Mouse (Mus musculus): ENCODE results near the gene Tead4. TPM values are rescaled to one million over a fixed set of nuclear protein-coding genes. Genes with fewer than 3 reads are reported as not detected.

Tead4 gene
- polyA plus RNA-seq, 1 experiment from 2014 or later, result 2.5 TPM

GRCm38 (mm10) chr6:128234206-128234605, 66.4 kb downstream of the Tead4 start:
- Histone ChIP-seq H3K36me3 (ENCODE audit: control insufficient read depth, insufficient read depth, low read length) (no peaks in the 10 kb centered on the region), H3K4me3 (ENCODE audit: control insufficient read depth in 1 of 2, insufficient read depth in 1 of 2, low read depth in 1 of 2, low read length in 2 of 2) (no peak overlapping the region), H3K4me1 (ENCODE audit: control insufficient read depth in 2 of 2, insufficient read depth in 2 of 2, low read length in 2 of 2) (peaks cover 0 to 3% of the 10 kb centered on the region in 2 experiments; a peak in 1 of 4 replicates), H3K4me2 (ENCODE audit: low read length) (no peak overlapping the region), H3K27me3 (ENCODE audit: control insufficient read depth, insufficient read depth, low read length) (no peaks in the 10 kb centered on the region), H3K27ac (replicated peaks in 1 of 2; ENCODE audit: control insufficient read depth in 1 of 2, insufficient read depth in 1 of 2, low read depth in 2 of 2, low read length in 2 of 2) (no peak overlapping the region), H3K9me3 (ENCODE audit: control insufficient read depth, low read length) (no peaks in the 10 kb centered on the region), H3K9ac (ENCODE audit: low read length) (no peak overlapping the region)
- WGBS, result 28% methylated on average over 5 of the region's 5 CpGs
- ATAC-seq (ENCODE audit: insufficient number of reproducible peaks, insufficient read depth, low FRiP score, low read depth), result no peak

GRCm38 (mm10) chr6:128232216-128232615, 68.4 kb downstream of the Tead4 start:
- Histone ChIP-seq H3K9me3 (ENCODE audit: control insufficient read depth, low read length) (no peaks in the 10 kb centered on the region), H3K27me3 (ENCODE audit: control insufficient read depth, insufficient read depth, low read length) (no peaks in the 10 kb centered on the region), H3K9ac (ENCODE audit: low read length) (no peak overlapping the region), H3K36me3 (ENCODE audit: control insufficient read depth, insufficient read depth, low read length) (no peaks in the 10 kb centered on the region), H3K27ac (replicated peaks in 1 of 2; ENCODE audit: control insufficient read depth in 1 of 2, insufficient read depth in 1 of 2, low read depth in 2 of 2, low read length in 2 of 2) (no peak overlapping the region), H3K4me1 (ENCODE audit: control insufficient read depth in 2 of 2, insufficient read depth in 2 of 2, low read length in 2 of 2) (no peaks in the 10 kb centered on the region), H3K4me2 (ENCODE audit: low read length) (no peak overlapping the region), H3K4me3 (ENCODE audit: control insufficient read depth in 1 of 2, insufficient read depth in 1 of 2, low read depth in 1 of 2, low read length in 2 of 2) (no peak overlapping the region)
- 71% methylated on average over 7 of the region's 7 CpGs for WGBS
- no peak for ATAC-seq (ENCODE audit: insufficient number of reproducible peaks, insufficient read depth, low FRiP score, low read depth)

DNA sequence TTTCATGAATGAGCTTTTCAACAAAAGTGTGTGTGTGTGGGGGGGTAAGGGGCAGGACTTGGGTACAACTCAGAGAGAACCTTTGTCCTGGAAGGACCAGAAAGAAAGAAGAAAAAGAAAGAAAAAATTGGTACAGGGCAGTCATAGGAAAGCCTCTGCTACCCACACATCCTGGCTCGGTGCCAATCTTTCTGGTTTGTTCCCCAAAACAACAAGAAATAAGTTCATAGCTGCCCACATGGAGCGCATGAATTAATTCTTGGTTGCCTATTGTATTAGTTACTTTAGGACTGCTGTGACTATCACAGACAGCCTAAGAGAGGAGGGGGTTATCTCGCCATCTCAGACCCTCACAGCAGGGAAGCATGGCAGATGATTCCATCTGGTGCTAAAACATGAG, 68.9 kb downstream of the Tead4 start:
- no peak overlapping the region for H3K9ac ChIP-seq (ENCODE audit: low read length)
- WGBS, result 80% methylated on average over 3 of the region's 3 CpGs
- H3K4me1 ChIP-seq (ENCODE audit: control insufficient read depth in 2 of 2, insufficient read depth in 2 of 2, low read length in 2 of 2), result no peaks in the 10 kb centered on the region
- H3K9me3 ChIP-seq (ENCODE audit: control insufficient read depth, low read length), result no peaks in the 10 kb centered on the region
- H3K27me3 ChIP-seq (ENCODE audit: control insufficient read depth, insufficient read depth, low read length), result no peaks in the 10 kb centered on the region
- no peak for ATAC-seq (ENCODE audit: insufficient number of reproducible peaks, insufficient read depth, low FRiP score, low read depth)
- no peak overlapping the region for H3K4me2 ChIP-seq (ENCODE audit: low read length)
- H3K36me3 ChIP-seq (ENCODE audit: control insufficient read depth, insufficient read depth, low read length), result no peaks in the 10 kb centered on the region
- H3K27ac ChIP-seq (replicated peaks in 1 of 2; ENCODE audit: control insufficient read depth in 1 of 2, insufficient read depth in 1 of 2, low read depth in 2 of 2, low read length in 2 of 2), result no peak overlapping the region
- no peak overlapping the region for H3K4me3 ChIP-seq (ENCODE audit: control insufficient read depth in 1 of 2, insufficient read depth in 1 of 2, low read depth in 1 of 2, low read length in 2 of 2)

DNA sequence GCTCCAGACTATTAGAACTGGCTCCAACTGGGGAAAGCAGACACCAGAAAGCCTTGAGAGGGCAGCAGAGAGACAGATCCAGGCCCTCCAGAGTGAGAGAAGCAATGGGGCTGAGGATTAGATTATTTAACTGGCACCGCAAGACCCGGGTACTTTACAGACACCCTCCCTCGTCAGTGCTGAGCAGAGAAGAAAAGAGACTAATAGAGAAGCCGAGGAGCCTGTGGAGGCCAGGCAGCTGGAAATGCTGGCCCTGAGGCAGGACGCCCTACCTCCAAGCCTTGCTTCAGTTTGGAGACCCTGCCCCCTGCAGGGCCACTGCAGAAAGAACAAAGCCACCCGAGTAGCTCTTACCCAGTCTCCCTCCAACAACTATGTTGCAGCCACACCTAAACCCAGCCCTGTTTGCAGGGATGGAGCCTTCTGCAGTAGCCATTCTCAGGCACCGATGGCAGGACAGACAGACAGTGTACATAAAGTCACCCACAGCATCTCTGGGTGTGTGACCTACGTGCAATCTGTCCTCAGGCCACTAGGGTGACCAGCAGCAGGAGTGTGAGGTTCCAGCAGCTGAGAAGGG, 73.1 kb downstream of the Tead4 start:
- Histone ChIP-seq H3K27me3 (ENCODE audit: control insufficient read depth, insufficient read depth, low read length) (no peaks in the 10 kb centered on the region), H3K9ac (ENCODE audit: low read length) (no peak overlapping the region), H3K36me3 (ENCODE audit: control insufficient read depth, insufficient read depth, low read length) (no peaks in the 10 kb centered on the region), H3K4me1 (ENCODE audit: control insufficient read depth in 2 of 2, insufficient read depth in 2 of 2, low read length in 2 of 2) (peaks cover 7 to 9% of the 10 kb centered on the region in 2 experiments), H3K9me3 (ENCODE audit: control insufficient read depth, low read length) (no peaks in the 10 kb centered on the region), H3K4me3 (ENCODE audit: control insufficient read depth in 1 of 2, insufficient read depth in 1 of 2, low read depth in 1 of 2, low read length in 2 of 2) (no peak overlapping the region), H3K27ac (replicated peaks in 1 of 2; ENCODE audit: control insufficient read depth in 1 of 2, insufficient read depth in 1 of 2, low read depth in 2 of 2, low read length in 2 of 2) (no peak overlapping the region), H3K4me2 (ENCODE audit: low read length) (peak overlapping the region; percentile 23; the same call in 1 of the 2 replicates)
- 33% methylated on average over 8 of the region's 8 CpGs for WGBS
- ATAC-seq (ENCODE audit: insufficient number of reproducible peaks, insufficient read depth, low FRiP score, low read depth), result peak; percentile 22; the same call in 1 of the 2 replicates

DNA sequence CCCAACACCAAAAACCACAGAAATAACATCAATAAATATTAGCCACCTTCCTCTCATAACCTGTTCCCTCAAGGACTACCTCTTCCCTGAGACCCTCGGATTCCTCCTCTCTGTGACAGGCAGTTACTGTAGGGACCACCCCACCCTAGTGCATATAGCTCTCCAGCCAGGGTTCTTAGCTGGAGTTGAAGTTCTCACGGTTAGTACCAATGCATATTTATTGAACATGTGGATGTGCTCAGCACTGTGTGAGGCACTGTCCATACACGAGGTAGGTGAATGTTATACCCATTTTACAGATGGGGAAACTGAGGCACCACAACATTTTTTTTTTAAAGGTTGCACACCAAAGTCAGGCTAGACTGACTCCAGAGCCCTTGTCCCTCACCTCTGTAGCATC, 73.7 kb downstream of the Tead4 start:
- ATAC-seq (ENCODE audit: insufficient number of reproducible peaks, insufficient read depth, low FRiP score, low read depth), result no peak
- no peak overlapping the region for H3K4me2 ChIP-seq (ENCODE audit: low read length)
- no peaks in the 10 kb centered on the region for H3K36me3 ChIP-seq (ENCODE audit: control insufficient read depth, insufficient read depth, low read length)
- H3K9ac ChIP-seq (ENCODE audit: low read length), result no peak overlapping the region
- no peaks in the 10 kb centered on the region for H3K27me3 ChIP-seq (ENCODE audit: control insufficient read depth, insufficient read depth, low read length)
- 76% methylated on average over 3 of the region's 3 CpGs for WGBS
- H3K9me3 ChIP-seq (ENCODE audit: control insufficient read depth, low read length), result no peaks in the 10 kb centered on the region
- H3K27ac ChIP-seq (replicated peaks in 1 of 2; ENCODE audit: control insufficient read depth in 1 of 2, insufficient read depth in 1 of 2, low read depth in 2 of 2, low read length in 2 of 2), result no peak overlapping the region
- peaks cover 7 to 9% of the 10 kb centered on the region in 2 experiments for H3K4me1 ChIP-seq (ENCODE audit: control insufficient read depth in 2 of 2, insufficient read depth in 2 of 2, low read length in 2 of 2)
- H3K4me3 ChIP-seq (ENCODE audit: control insufficient read depth in 1 of 2, insufficient read depth in 1 of 2, low read depth in 1 of 2, low read length in 2 of 2), result no peak overlapping the region

DNA sequence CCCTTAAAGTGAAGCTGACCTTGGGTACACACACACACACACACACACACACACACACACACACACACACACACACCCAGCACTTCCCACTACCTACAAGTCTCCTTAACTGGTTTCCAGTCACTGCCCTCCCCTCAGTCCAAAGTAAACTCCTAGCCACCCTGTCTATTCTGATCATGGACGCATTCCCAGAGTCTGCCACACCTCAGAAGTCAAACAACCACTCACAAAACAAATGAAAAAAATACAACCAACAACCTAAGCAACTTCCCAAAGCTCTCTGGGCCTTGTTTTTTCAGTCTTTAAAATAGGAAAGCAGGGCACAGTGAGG, 74.8 kb downstream of the Tead4 start:
- Histone ChIP-seq H3K9me3 (ENCODE audit: control insufficient read depth, low read length) (no peaks in the 10 kb centered on the region), H3K4me1 (ENCODE audit: control insufficient read depth in 2 of 2, insufficient read depth in 2 of 2, low read length in 2 of 2) (peaks cover 7 to 9% of the 10 kb centered on the region in 2 experiments), H3K9ac (ENCODE audit: low read length) (no peak overlapping the region), H3K4me3 (ENCODE audit: control insufficient read depth in 1 of 2, insufficient read depth in 1 of 2, low read depth in 1 of 2, low read length in 2 of 2) (no peak overlapping the region), H3K27ac (replicated peaks in 1 of 2; ENCODE audit: control insufficient read depth in 1 of 2, insufficient read depth in 1 of 2, low read depth in 2 of 2, low read length in 2 of 2) (0 out of 4 replicates have a peak overlapping the region, but pooled peaks of 1 of the 2 experiments have one; percentile 50), H3K36me3 (ENCODE audit: control insufficient read depth, insufficient read depth, low read length) (no peaks in the 10 kb centered on the region), H3K27me3 (ENCODE audit: control insufficient read depth, insufficient read depth, low read length) (no peaks in the 10 kb centered on the region), H3K4me2 (ENCODE audit: low read length) (no peak overlapping the region)
- no peak for ATAC-seq (ENCODE audit: insufficient number of reproducible peaks, insufficient read depth, low FRiP score, low read depth)
- 70% methylated on average over 1 of the region's 1 CpGs for WGBS

DNA sequence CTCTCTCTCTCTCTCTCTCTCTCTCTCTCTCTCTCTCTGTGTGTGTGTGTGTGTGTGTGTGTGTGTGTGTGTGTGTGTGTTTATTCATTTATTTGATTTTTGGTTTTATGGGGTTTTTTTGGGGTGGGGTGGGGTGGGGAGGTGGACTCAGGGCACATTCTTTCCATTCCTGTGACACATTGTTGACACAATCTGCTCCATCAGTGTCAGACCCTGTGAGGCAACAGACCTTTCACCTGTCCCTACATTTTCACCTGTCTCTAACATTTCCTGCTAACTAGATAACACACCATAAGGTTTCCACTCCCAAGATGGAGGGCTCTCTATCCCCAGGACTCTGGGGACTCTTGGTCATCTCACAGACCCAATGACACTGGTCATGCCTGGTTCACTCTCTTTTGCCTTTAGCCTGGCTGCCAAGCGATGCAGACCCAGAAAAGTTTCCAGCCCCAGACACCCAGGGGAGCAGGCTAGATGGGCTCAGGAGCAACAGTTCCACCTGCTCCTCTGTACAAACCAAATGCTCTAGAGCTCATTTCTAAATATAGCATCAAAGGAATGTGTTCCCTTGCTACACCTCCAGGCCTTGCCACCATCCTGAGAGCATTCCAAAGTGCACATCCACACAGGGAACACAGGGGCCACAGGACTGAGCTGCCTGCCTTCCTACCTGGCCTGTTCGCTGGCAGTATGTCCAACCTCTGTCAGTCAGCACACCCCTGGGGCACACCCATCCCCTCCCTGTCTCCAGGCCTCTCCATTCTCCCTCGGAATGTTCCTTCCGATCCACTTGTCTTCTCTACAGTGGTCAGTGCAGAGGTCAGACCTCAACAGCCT, 75.4 kb downstream of the Tead4 start:
- no peaks in the 10 kb centered on the region for H3K9me3 ChIP-seq (ENCODE audit: control insufficient read depth, low read length)
- no peak overlapping the region for H3K9ac ChIP-seq (ENCODE audit: low read length)
- H3K4me1 ChIP-seq (ENCODE audit: control insufficient read depth in 2 of 2, insufficient read depth in 2 of 2, low read length in 2 of 2), result peaks cover 7 to 9% of the 10 kb centered on the region in 2 experiments
- WGBS, result 50% methylated on average over 4 of the region's 4 CpGs
- peak overlapping the region in 1 of 2 experiments; percentile 50; a peak in 2 of 4 replicates for H3K27ac ChIP-seq (replicated peaks in 1 of 2; ENCODE audit: control insufficient read depth in 1 of 2, insufficient read depth in 1 of 2, low read depth in 2 of 2, low read length in 2 of 2)
- H3K36me3 ChIP-seq (ENCODE audit: control insufficient read depth, insufficient read depth, low read length), result no peaks in the 10 kb centered on the region
- 0 out of 2 replicates have a peak overlapping the region, but pooled peaks have one; percentile 16 for H3K4me2 ChIP-seq (ENCODE audit: low read length)
- H3K27me3 ChIP-seq (ENCODE audit: control insufficient read depth, insufficient read depth, low read length), result no peaks in the 10 kb centered on the region
- H3K4me3 ChIP-seq (ENCODE audit: control insufficient read depth in 1 of 2, insufficient read depth in 1 of 2, low read depth in 1 of 2, low read length in 2 of 2), result no peak overlapping the region
- no peak for ATAC-seq (ENCODE audit: insufficient number of reproducible peaks, insufficient read depth, low FRiP score, low read depth)

All from heart, embryonic 14.5 days (tissue).